Mouse (Mus musculus) hematopoietic stem cell, adult 5-6 weeks (primary cell): ENCODE data around the gene Mrc1. TPM values are rescaled to one million over a fixed set of nuclear protein-coding genes. Genes with fewer than 3 reads are reported as not detected.

Source experiments
- ATAC-seq, 2 experiments: fragments of 125-278 bp in 1 of 2; replicated peaks in 1 of 2; 2 replicates each; pipeline ENCODE4 v1.8.0; 2016 to 2017; ENCODE audit warnings: inconsistent platforms in 2 of 2, mild to moderate bottlenecking in 2 of 2, moderate number of reproducible peaks in 2 of 2, low read depth in 1 of 2, moderate TSS enrichment in 1 of 2; ENCODE audit not compliant: low FRiP score in 2 of 2, poor library complexity in 2 of 2, severe bottlenecking in 2 of 2, insufficient read depth in 1 of 2, low TSS enrichment in 1 of 2
- total RNA-seq: library from RNA; stranded (forward); fragments of 172-1452, 232-1000 nt; gene quantifications from 2 replicates; pipeline ENCODE4 v1.2.3, GENCODE M21; 2017

The Mrc1 gene
- total RNA-seq, 1 experiment from 2014 or later: 1.5 TPM

DNA sequence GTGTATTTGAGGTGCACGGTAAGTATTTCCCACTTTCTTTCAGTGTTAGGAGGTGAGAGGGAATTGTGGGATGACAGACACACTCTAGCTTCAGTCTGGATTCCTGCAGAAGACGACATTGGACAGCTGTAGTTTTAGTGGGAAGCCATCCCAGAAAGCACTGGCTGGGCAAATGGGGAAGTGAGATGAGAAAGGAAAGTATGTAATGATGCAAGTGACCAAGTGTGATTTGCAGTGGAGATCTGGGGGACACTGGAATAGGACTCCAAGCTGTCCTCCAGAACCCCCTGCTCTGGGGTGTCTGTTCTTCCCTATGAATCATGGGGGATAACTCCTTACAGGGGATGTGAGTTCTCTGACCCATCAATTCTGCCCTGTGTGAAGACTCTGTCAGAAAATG, 4.8 kb downstream of the Mrc1 start:
- no peak for ATAC-seq

DNA sequence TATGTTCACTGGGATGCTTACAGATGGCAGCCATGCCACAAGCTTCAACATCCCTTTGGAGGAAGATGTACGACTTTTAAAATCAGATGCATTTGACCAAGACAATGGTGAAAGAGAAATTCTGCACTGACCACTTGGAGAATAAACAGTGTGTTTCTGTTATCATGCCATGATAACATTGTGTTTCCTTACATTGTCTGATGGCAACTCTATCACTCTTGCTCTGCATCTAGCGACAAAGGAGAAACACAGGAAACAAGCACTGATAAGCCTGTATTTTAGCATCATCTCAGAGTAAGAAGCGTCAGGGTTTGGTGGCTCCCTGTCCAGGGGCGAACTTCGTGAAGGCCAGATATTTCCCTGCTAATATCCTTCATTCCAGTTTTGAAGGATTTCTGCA, 6.1 kb downstream of the Mrc1 start:
- no peak for ATAC-seq

DNA sequence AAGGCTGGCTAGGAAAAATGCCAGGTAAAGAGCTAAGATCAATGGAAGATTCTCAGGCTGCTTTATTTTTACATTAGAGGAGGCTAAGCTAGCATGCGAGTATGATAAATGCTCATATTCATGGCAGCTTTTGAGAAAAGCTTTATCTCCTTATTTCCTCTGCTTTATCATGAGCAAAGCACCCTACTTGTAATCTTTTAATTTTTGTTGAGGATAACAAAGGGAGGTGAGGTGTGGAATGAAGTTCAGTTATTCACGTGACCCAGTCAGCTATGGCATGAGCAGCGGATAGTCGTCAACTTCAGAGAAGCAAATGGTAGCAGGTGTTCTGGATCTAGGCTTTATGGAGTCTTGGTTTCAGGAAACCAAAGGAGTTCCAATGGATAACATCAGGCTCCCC, 7.7 kb downstream of the Mrc1 start:
- ATAC-seq: no peak

DNA sequence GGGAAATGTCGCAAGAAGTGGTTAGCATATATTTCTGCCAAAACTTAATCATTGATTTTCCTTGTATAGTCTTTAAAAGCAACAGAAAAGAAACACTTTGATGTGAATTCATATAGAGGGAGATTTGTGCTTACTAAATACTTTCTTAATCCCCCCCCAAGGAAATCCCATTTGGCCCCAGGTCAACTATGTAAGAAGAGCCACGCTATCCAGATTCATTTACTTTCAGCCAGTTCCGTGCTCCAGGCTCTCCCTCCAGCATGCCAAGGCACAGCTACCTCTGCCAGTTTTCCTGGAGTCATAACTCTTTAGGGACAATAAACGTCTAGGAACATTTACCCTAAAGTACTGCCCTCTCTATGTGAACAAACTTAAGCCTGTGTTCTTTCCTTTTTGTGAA, 8.5 kb downstream of the Mrc1 start:
- no peak for ATAC-seq

DNA sequence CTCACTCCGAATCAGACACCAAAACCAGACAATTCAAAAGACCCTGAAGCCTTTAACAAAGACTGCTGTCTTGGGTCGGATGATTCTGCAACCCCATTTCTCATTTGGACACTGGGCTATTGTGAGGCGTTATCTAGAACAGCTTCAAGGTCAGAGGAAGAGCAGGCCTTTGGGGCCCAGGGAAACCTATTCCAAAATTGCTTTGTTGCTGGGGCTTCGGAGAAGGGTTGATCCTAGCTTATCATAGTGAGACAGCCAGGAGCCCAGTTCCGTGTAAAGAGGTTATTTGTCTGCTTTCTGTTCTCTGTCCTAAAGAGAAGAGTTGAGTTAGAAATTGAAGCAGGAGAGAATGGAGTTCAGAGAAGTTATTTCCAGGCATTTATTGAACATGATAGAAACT, 10.0 kb downstream of the Mrc1 start:
- ATAC-seq: no peak

DNA sequence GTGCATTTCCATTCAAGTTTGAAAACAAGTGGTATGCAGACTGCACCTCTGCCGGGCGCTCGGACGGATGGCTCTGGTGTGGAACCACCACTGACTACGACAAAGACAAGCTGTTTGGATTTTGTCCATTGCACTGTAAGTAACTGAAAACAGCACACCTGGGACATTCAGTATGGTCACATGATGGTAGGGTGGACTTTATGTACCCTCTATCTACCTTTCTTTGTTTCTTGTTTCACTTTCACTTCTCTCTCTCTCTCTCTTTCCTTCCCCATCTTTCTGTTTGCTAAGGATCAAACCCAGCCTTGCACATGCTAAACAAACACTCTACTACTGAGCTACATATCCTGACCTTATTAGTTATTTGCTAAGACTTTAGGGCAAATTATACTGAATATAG, 15.0 kb downstream of the Mrc1 start:
- ATAC-seq: peak in 1 of 2 experiments; percentile 54; a peak in 1 of 4 replicates

DNA sequence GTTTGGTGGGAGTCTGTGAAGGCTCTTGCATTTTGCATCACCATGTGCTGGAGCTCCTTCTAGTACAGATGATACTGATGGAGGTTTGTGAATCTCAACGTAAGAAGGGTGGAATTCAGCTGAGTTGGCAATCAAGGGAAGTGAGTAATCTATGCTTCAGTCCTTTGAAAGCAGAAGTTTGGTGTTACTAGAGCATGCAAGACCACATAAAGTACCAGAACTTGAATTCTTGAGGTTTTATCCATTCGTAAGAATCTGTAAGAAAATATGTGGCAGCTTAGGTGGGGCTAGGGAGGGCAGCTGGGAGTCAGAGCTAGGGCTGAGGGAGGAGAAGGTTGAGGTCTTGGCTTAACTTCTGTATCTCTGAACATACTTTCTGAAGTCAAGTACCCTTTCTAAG, 15.5 kb downstream of the Mrc1 start:
- peak; percentile 77 to 78 for ATAC-seq

DNA sequence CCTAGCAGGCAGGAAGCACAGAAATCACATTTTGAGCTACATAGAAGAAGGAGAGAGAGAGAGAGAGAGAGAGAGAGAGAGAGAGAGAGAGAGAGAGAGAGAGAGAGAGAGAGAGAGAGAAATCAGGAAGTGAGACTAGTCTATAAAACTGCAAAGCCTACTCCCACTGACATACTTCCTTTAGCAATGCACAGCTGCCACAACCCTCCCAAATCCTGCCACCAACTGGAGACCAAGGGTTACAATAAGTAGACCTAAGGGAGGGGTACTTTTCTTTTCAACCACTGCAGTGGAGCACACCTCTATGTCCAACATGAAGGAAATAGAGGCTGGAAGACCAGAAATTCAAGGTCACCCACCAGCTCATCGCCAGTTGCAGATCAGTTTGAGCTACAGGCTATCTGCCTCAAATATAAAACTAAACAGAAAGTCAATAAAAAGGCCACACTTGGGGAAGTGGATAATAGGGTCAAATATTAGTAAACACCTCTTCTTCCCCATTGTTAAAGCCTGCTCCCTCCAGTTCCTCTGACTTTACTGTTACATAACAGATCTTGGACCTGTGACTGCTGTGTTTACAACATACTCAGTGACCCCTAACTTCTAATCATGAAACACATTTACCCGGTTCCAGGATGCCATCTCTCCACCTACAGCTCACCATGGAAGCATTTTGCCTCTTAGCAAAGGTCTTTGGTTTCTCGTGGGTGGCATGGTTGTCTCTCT, 20.8 kb downstream of the Mrc1 start:
- peak; percentile 82 to 87 for ATAC-seq

DNA sequence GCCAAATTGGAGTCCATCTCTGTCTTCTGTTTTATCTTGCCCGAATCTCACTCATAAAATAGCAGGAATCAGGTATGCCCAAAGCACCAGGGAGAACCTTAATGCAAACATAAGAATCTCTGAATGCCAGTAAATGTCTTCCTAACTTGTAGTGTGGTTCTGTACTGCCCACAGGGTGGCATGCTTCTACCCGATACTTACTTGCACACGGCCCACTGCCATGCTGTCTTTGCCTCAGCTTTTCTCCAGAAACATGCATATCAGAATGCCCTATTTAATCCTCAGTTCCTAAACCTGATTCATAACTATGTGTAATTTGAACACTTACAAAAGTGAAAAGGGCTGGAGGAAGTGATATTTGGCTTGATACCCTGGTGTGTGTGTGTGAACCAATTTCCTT, 22.7 kb downstream of the Mrc1 start:
- no peak for ATAC-seq

DNA sequence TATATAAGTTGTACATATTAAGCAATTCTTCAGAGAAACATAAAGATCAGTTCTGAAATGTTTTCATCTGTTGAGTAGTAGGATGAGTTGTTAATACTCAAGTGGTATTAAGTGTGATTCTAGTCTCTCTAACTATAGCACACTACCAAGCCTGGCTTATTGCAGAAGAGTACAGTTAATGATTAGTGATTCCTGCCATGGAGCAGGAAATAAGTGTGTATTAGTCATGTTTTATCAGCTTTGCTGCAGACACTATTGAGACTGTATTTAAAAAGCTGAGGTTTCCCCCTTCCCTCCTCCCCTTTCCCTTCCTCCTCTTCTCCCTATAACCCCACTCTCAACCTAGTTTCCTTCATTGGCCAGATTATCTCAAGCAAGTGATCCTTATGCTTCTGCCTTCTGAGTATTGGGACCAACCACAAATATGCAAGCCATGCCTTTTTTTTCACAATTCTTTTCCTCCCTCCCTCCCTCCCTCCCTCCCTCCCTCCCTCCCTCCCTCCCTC, 29.2 kb downstream of the Mrc1 start:
- ATAC-seq: no peak

DNA sequence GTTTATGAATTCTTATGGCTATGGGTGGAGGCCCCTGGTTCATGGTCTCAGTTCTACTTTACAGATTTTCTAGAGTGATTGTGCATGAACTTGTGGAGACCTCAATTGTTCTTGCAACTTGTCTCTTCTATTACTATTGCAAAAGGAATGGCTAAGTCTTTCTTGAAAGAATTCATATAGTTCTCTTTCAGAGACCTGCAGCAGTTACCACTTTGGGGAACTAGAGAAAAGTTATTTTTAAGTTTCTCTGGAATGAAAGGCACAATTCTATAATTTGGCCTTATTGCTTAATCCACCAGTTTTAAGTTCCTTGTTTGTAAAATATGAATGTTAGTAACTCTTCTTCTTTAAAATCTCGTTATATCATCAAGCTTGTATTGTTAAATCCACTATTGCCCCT, 32.9 kb downstream of the Mrc1 start:
- ATAC-seq: no peak

DNA sequence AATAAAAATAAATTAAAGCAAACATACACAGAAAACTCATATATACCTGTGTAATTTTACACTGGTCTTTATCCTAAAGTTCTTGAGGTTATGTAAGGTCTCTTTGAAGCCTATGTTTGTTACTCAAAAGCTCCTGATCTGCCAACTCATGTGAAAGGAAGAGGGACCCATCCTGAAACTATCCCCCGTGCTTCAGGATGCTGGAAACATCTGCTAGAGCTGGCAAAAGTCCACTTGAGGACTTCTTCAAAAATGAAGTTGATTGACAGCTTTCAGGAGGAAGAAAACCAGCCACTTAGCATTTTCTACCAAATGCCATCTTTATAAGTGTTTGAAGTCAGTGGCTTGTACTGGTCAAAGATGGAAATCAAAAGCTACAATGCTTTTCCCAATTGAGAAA, 40.0 kb downstream of the Mrc1 start:
- ATAC-seq: no peak

DNA sequence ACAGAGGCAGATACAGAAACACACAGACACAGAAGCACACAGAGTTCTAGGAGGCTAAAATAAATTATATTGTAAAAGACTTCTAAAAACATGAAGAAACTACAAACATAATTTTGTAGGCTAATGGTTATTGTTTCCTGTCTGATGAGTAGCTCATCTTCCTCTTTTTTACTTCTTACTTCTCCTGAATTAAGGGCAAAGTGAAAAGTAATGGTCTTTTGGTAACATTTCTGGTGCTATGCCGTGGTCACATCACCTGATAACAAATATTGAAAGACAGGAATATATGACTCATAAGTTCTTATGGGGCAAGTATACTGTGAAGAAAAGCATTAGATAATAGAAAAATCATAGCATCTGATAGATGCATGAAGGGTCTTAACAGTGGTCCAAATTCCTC, 42.9 kb downstream of the Mrc1 start:
- ATAC-seq: no peak

DNA sequence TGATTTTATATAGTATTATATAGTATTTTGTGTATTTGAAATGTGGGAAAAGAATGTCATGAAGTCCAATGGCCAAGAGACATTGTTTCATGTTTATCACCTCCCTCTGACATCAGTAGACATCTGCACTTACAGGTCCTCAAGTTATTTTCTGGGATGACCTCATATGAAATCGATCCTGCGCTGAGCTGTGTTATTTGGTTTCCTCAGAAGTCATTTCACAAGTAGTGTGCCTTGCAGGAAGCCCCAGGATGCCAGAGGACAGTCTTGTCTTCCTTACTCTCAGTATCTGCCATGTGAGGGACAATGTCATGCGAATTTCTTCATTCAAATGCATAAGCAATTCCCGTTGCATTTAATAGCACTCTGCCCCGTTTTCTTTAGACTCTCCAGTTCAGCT, 46.6 kb downstream of the Mrc1 start:
- no peak for ATAC-seq

DNA sequence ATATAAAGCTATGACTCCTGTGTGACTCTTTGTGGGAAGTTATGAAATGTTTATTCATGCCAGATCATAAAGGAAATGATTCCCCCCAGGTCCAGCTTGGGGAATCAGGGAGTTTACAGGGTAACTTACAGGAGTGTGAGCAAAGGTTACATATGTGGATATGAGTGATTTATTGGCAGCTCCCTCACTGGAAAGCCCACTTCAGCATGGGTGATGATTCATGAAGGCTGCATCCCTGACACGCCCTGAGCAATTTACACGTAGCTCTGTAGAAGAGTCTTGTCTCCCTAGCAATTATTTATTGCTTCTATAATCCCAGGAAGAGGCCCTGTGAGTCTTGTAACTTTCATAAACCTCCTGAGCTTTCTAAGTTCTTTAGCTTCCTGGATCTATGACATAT, 50.1 kb downstream of the Mrc1 start:
- ATAC-seq: no peak

DNA sequence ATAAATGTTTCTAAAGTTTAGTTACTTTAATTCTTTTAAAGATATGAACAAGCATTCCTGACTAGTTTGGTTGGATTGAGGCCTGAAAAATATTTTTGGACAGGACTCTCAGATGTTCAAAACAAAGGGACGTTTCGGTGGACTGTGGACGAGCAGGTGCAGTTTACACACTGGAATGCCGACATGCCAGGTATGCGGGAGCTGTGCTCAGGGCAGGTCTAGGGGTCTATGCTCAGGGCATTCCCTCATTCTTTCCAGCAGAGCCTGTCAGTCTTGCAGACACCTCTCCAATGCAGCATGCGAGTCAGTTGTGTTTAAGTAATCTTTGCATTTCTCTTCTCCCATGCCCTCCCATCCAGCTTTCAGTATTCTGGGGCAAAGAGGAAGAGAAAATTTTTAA, 50.6 kb downstream of the Mrc1 start:
- no peak for ATAC-seq

DNA sequence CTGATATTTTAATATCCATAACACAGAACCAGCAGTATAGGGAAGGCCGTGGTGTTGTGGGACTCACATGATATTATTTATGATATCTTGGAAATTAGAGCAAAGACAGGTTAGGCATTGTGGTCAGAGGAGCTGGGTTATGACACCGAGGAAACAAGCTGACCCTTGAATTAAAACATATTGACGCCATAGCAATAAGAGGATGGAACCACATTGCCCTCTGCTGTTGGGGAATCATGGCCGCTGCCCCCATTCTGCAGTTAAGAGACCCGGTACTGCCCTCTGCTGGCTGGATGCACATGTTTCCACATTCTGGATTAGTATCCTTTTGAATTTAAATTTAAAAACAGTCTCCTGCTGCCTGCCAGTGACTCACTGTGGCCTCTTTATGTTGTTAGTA, 66.1 kb downstream of the Mrc1 start:
- peak; percentile 99 for ATAC-seq

DNA sequence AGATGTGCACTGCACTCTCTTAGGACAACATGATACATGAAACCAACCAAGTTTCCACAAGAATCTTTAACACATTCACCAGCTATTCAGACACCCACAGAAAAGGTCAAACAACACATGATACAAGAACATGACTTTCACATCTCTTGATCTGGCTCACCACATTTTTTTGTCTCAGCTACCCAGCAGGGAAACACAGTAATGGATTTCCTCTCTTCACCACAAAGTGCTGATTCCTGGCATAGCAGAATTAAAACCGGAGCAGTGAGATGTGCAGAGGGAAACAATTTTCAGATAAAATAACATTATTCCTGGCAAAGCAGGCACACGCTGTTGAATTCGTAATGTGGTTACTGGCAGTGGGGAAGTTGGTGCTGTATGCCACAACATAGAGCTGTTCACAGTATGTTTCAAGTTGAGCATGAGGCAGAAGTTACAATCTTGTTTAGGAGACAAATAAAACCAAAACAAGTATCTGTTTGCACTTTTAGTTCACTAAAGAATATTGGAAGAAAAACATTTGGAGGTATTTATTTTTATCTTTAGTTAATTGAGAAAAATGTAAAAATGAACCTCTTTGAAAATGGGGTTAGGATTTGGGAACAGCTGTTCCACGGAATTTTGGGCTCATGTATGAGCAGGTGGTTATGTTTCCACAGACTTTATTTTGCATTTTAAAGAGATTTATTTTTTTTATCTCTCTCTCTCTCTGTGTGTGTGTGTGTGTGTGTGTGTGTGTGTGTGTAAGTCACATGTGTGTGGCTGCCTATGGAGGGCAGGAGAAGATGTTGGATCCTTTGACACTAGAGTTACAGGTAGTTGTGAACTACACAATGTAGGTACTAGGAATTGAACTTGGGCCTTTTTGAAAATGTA, 83.6 kb downstream of the Mrc1 start:
- peak; percentile 68 to 69 for ATAC-seq
